Mouse (Mus musculus) limb, embryonic 13.5 days (tissue): ENCODE measurements around the gene Prss38. TPM values are rescaled to one million over a fixed set of nuclear protein-coding genes. Genes with fewer than 3 reads are reported as not detected.
A peak's percentile ranks its signal among the peaks of the same experiment; 100 is the strongest.
"Not testable (repeated sequence)": the region's sequence is repeated elsewhere in the genome, so short reads cannot be mapped to it uniquely, and the experiment has no call there.

Experiments
- ATAC-seq: fragments of 200-750 bp; cut with Nextera tagmentation; 2 replicates; pipeline ENCODE4 v1.8.0; 2017; ENCODE audit warnings: low read depth, moderate number of reproducible peaks, moderate TSS enrichment; ENCODE audit not compliant: low FRiP score
- H3K27ac ChIP-seq: fragments of 300-500 bp; sonication (generic); 2 replicates; pipeline ENCODE4 v1.5.1; 2015; ENCODE audit warnings: inconsistent platforms, mild to moderate bottlenecking, moderate library complexity
- H3K27me3 ChIP-seq: fragments of 300-500 bp; sonication (generic); 2 replicates; pipeline ENCODE4 v1.6.1; 2015; ENCODE audit warnings: mild to moderate bottlenecking, inconsistent platforms
- H3K36me3 ChIP-seq: fragments of 300-500 bp; sonication (generic); 2 replicates; pipeline ENCODE4 v1.6.1; 2015; ENCODE audit warnings: inconsistent platforms, mild to moderate bottlenecking, moderate library complexity
- H3K4me1 ChIP-seq: fragments of 300-500 bp; sonication (generic); 2 replicates; pipeline ENCODE4 v1.6.1; 2015; ENCODE audit warnings: inconsistent platforms
- H3K4me2 ChIP-seq: fragments of 300-500 bp; sonication (generic); replicated peaks from 2 replicates; pipeline ENCODE4 v1.6.1; 2015; ENCODE audit warnings: inconsistent platforms, mild to moderate bottlenecking, moderate library complexity
- H3K4me3 ChIP-seq: fragments of 300-500 bp; sonication (generic); 2 replicates; pipeline ENCODE4 v1.5.1; 2015; ENCODE audit warnings: moderate library complexity, mild to moderate bottlenecking, inconsistent platforms
- H3K9ac ChIP-seq: fragments of 300-500 bp; sonication (generic); 2 replicates; pipeline ENCODE4 v1.6.1; 2015; ENCODE audit warnings: mild to moderate bottlenecking, inconsistent platforms
- H3K9me3 ChIP-seq: fragments of 300-500 bp; sonication (generic); 2 replicates; pipeline ENCODE4 v1.6.1; 2016; ENCODE audit warnings: inconsistent platforms
- WGBS: fragments of 180-500 bp; shearing (Covaris S2); methylation state at CpG from one replicate; pipeline ENCODE4 v1.1.7; 2015; 5-methylcytosine and 5-hydroxymethylcytosine counted together
- polyA plus RNA-seq: library from polyadenylated mRNA; unstranded; fragments of >200 nt; fragmentation: Nextera tagmentation; extraction: Ambion mirVana; gene quantifications from 2 replicates; pipeline ENCODE4 v1.2.1, GENCODE M21; 2015

The Prss38 gene
- polyA plus RNA-seq, 1 experiment from 2014 or later: 0.11 TPM

DNA sequence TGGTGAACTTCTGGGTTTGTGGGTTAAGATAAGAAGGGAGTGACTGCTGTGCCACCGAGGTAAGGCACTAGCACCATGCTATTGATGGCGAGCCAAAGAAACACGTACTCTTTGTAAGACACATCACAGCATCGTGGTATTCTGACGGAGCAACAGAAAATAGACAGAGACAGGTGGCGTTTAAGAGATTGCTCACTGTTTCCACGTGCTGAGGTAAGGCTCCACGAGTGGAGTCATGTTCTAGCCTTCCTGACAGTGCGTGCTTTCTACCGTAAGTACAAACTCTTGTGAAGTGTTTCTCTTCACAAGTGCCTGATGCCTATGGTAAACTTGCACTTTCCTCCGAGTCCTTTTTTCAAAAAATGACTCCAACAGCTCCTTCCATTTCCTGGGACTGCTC, 5.6 kb downstream of the Prss38 start:
- Histone ChIP-seq H3K4me2 (no peak overlapping the region), H3K27ac (no peak overlapping the region), H3K9me3 (no peaks in the 10 kb centered on the region), H3K27me3 (peaks cover 6% of the 10 kb centered on the region; the same call in 1 of the 2 replicates), H3K9ac (no peak overlapping the region), H3K4me3 (no peak overlapping the region), H3K4me1 (peaks cover 23% of the 10 kb centered on the region), H3K36me3 (no peaks in the 10 kb centered on the region)
- WGBS: 76% methylated on average over 11 of the region's 11 CpGs
- ATAC-seq: no peak

DNA sequence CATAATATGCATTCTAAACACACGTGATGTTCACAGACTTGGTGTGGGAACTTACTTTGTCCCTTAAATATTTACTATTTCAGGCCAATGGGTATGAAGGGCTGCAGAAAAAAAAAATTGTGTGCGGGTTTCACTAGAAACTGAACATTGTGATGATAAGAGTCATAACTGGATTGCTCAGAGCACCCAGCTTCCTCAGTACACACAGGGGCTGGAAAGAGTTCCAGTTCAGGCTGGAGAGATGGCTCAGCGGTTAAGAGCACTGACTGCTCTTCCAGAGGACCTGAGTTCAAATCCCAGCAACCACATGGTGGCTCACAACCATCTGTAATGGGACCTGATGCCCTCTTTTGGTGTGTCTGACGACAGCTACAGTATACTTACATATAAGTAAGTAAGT, 7.5 kb downstream of the Prss38 start:
- not testable (repeated sequence) for H3K4me2 ChIP-seq, H3K27me3 ChIP-seq, H3K9ac ChIP-seq, H3K36me3 ChIP-seq, H3K4me3 ChIP-seq, H3K27ac ChIP-seq, ATAC-seq, H3K9me3 ChIP-seq
- WGBS: 88% methylated on average over 4 of the region's 4 CpGs
- H3K4me1 ChIP-seq: peaks cover 41% of the 10 kb centered on the region

DNA sequence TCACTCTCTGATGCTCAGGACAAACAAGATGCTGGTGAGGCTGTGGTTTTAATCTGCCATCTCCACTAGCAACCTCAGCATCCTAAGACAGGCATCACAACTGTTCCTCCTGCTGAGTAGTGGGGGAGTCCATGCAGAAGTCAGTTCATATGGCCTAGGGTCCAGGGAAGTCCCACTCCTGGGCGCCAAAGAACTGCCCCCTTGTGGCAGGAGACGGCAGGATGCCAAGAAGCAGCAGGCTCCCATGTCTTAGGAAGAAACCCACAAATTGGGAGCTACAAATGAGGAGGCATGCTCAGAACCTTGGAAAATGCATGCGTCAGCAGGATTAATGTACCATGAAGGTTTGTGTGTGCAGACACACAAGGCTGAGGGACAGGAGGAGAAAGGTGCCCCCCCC, 8.8 kb downstream of the Prss38 start:
- Histone ChIP-seq H3K9me3 (no peaks in the 10 kb centered on the region), H3K4me2 (no peak overlapping the region), H3K36me3 (no peaks in the 10 kb centered on the region), H3K4me1 (peaks cover 55% of the 10 kb centered on the region), H3K9ac (no peak overlapping the region), H3K27ac (peak overlapping the region; percentile 44), H3K4me3 (no peak overlapping the region), H3K27me3 (peaks cover 12% of the 10 kb centered on the region; the same call in 1 of the 2 replicates)
- 34% methylated on average over 3 of the region's 3 CpGs for WGBS
- ATAC-seq: no peak

DNA sequence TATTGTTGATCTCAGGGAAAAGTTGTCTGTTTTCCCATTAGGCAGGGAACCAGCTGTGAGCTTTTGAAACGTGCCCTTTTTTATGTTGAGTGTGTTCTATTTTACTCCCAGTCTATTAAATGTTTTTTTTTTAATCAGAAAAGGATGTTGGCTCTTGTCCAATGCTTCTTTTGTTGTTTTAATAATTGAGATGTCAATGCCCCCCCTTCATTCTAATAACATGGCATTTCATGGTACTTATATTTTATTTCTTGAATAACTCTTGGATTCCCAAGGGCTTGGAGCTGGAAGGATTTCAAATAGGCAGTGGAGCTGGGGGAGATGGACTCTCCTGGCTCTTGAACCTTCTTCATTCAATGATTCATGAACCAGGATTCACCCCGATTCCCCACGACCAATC, 9.4 kb downstream of the Prss38 start:
- H3K9ac ChIP-seq: no peak overlapping the region
- H3K4me3 ChIP-seq: no peak overlapping the region
- peaks cover 14% of the 10 kb centered on the region; the same call in 1 of the 2 replicates for H3K27me3 ChIP-seq
- no peak overlapping the region for H3K4me2 ChIP-seq
- WGBS: 50% methylated on average over 3 of the region's 3 CpGs
- peaks cover 58% of the 10 kb centered on the region for H3K4me1 ChIP-seq
- H3K9me3 ChIP-seq: no peaks in the 10 kb centered on the region
- no peaks in the 10 kb centered on the region for H3K36me3 ChIP-seq
- ATAC-seq: no peak
- peak overlapping the region; percentile 95 for H3K27ac ChIP-seq

DNA sequence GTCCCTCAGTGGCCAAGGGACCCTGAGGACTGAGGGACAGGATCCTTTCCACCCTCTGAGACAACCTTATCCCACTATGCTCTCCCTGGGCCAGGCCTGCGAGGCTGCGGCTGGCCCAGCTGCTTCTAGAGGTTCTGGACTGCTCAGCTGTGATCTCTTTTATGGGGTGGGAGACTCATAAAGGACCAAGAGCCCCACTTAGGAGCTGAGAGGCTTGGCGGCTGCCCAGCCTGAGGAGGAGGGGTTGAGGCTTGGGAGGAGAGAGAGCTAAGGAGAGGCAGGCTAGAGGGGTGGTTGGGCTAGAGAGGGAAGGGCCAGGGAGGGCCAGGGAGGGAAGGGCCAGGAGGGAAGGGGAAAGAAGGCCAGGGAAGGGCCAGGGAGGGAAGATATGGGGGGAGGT, 11.0 kb downstream of the Prss38 start:
- H3K27me3 ChIP-seq: peaks cover 7% of the 10 kb centered on the region; the same call in 1 of the 2 replicates
- H3K4me3 ChIP-seq: no peak overlapping the region
- H3K27ac ChIP-seq: peak overlapping the region; percentile 95
- peak overlapping the region; percentile 40 for H3K4me2 ChIP-seq
- H3K36me3 ChIP-seq: no peaks in the 10 kb centered on the region
- peaks cover 58% of the 10 kb centered on the region for H3K4me1 ChIP-seq
- peak; percentile 94 for ATAC-seq
- WGBS: 21% methylated on average over 3 of the region's 3 CpGs
- no peak overlapping the region for H3K9ac ChIP-seq
- no peaks in the 10 kb centered on the region for H3K9me3 ChIP-seq

DNA sequence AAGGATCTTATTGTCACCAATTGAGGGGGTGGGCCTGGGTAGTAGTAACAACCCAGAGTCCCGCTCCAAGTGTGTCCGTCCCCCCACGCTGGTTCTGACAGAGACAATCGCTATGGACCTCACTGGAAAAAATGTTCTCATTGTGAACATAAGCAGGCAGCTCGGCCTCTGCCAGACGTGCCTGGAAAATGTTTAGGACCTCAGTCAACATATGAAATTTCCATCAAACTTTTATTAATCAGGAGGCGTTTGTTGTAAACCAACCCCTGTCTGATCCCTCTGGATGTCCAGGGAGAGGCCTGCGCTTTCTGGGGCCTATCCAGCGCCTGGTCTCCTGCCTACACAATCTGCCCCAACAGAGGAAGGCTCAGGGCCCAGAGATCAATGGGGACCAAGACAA, 11.4 kb downstream of the Prss38 start:
- Histone ChIP-seq H3K9ac (no peak overlapping the region), H3K27me3 (peaks cover 7% of the 10 kb centered on the region; the same call in 1 of the 2 replicates)
- peak; percentile 76 for ATAC-seq

DNA sequence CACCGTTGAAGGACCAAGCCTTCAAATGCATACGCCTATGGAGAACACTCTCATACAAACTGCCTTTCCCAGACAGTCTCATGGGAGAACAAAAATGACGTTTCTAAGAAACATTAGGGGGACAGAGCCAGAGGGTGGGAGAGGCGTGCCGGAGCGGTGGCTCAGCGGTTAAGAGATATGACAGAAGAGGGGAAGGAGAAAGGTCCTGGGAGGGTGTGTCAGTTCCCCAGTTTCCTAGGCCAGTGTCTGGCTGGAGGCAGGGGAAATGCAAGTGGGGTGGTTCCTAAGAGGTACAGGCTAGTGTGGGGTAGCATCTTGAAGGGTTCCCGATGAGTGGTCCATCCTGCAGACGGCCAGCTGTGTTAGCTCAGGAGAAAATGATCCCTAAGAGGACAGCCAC, 14.2 kb downstream of the Prss38 start:
- Histone ChIP-seq H3K36me3 (no peaks in the 10 kb centered on the region), H3K9me3 (no peaks in the 10 kb centered on the region), H3K27ac (no peak overlapping the region), H3K4me1 (peaks cover 65% of the 10 kb centered on the region), H3K4me3 (no peak overlapping the region), H3K4me2 (no peak overlapping the region), H3K27me3 (peaks cover 7% of the 10 kb centered on the region; the same call in 1 of the 2 replicates), H3K9ac (no peak overlapping the region)
- 81% methylated on average over 9 of the region's 9 CpGs for WGBS
- no peak for ATAC-seq

More for the DNA sequence above, 11.4 kb downstream of the Prss38 start:
- Histone ChIP-seq H3K4me2 (peak overlapping the region; percentile 40), H3K4me3 (no peak overlapping the region), H3K27ac (peak overlapping the region; percentile 95), H3K4me1 (peaks cover 58% of the 10 kb centered on the region), H3K36me3 (no peaks in the 10 kb centered on the region), H3K9me3 (no peaks in the 10 kb centered on the region)
- WGBS: 25% methylated on average over 9 of the region's 9 CpGs

DNA sequence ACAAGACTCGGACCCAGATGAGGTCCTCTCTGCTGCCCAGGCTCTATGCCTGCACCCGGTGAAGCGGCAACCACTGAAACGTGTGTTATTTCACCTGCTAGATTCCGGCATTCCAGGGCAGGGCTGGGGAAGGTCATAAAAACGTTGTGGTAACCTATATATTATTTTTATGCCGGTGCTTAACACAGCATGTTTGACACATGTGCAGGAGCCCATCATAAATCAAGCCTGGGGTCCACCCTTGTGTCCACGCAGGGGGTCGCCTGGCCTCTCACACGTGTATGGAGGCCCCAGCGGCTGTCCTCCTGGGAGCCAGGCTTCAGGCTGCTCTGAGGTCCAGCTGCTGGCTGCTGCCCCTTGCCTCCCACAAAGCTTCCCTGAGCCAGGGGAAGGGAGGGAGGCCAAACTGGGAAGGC, 18.6 kb downstream of the Prss38 start:
- H3K27me3 ChIP-seq: peaks cover 4% of the 10 kb centered on the region; the same call in 1 of the 2 replicates
- no peaks in the 10 kb centered on the region for H3K9me3 ChIP-seq
- peak overlapping the region; percentile 55; the same call in 1 of the 2 replicates for H3K27ac ChIP-seq
- no peak overlapping the region for H3K4me3 ChIP-seq
- H3K4me1 ChIP-seq: peaks cover 23% of the 10 kb centered on the region
- peak; percentile 82 for ATAC-seq
- no peaks in the 10 kb centered on the region for H3K36me3 ChIP-seq
- H3K4me2 ChIP-seq: peak overlapping the region; percentile 31
- H3K9ac ChIP-seq: no peak overlapping the region
- WGBS: 7% methylated on average over 11 of the region's 11 CpGs

DNA sequence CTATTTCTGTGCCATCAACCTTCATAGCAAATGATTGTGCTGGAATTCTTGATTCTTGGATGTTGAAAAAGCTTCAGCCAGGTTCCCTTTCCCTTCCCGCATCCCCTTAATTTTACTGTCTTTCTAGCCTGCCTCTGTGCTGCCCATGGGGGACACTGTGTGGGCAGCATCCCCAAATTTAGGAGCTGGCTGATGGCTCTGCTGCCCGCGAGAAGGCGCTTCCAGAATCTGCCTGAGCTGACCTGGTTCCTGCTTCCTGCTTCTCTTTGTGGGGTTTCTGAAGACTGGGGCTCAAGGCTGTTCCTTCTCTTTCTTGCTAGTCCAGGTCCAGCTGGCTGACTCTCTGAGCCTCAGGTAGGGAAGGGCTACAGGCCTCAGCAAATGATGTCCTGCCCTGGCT, 20.7 kb downstream of the Prss38 start:
- no peaks in the 10 kb centered on the region for H3K36me3 ChIP-seq
- no peaks in the 10 kb centered on the region; the same call in 1 of the 2 replicates for H3K27me3 ChIP-seq
- 92% methylated on average over 4 of the region's 4 CpGs for WGBS
- no peak overlapping the region for H3K9ac ChIP-seq
- H3K27ac ChIP-seq: no peak overlapping the region
- H3K4me1 ChIP-seq: peaks cover 28% of the 10 kb centered on the region
- ATAC-seq: no peak
- H3K9me3 ChIP-seq: no peaks in the 10 kb centered on the region
- no peak overlapping the region for H3K4me3 ChIP-seq
- no peak overlapping the region for H3K4me2 ChIP-seq

DNA sequence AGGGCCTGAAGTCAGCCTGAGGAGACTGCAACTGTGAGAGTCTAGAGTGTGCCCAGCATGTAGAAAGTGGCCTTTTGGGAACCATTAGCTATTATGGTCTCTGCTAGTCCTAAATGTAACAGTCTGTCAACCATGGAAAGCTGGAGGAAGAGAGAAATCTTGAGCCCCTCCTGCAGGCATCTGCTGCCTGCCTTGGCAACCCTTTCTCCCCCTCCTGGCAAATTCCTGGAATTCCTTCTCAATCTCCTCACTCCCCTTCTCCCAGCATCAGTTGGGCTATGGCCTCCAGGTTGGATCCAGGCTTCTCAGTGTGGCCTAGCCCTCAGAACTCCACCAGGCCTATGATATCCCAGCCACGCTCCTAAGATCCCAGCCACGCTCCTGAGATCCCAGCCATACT, 25.1 kb downstream of the Prss38 start:
- 0 out of 2 replicates have a peak overlapping the region, but pooled peaks have one; percentile 35 for H3K9ac ChIP-seq
- peak overlapping the region; percentile 63 for H3K27ac ChIP-seq
- peak; percentile 62; the same call in 1 of the 2 replicates for ATAC-seq

DNA sequence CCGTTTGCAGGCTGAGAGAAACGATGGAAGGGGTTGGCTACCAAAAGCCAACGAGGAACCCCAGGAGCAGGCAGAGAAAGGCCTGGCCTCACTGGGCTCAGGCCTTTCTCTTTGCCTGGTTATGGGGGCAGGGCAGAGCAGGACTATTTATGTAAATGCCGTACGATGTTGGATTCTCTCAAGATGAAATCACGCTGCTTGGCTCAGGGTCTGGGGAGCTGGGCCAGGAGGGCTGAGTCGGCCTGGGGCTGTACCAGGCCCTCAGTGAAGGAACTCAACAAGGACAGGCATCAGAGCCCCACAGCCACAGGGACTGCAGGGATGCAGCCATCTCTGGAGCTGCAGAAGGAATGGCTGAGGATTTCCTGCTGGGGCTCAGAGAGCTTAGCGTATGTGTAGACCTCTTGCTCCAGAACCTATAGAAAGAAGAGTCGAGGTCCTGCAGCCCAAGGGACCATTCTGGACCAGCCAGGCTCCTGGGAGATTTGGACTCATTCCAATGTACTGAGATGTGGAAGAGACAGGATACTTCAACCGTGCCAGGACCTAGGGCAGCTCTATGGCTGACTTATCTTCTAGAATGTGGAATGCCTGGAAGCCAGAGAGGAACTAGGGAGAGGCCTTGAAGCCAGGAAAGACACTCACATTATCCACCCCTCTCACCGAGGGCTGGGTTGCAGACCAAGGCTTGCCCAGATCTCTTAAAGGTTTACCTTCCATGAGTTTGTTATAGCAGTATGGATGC, 29.1 kb downstream of the Prss38 start:
- Histone ChIP-seq H3K9ac (no peak overlapping the region), H3K27ac (no peak overlapping the region)

More for the DNA sequence above, 25.1 kb downstream of the Prss38 start:
- Histone ChIP-seq H3K27me3 (no peaks in the 10 kb centered on the region; the same call in 1 of the 2 replicates), H3K4me3 (no peak overlapping the region), H3K4me1 (peaks cover 36% of the 10 kb centered on the region), H3K36me3 (no peaks in the 10 kb centered on the region), H3K9me3 (no peaks in the 10 kb centered on the region), H3K4me2 (peak overlapping the region; percentile 9; the same call in 1 of the 2 replicates)
- WGBS: 74% methylated on average over 2 of the region's 2 CpGs

DNA sequence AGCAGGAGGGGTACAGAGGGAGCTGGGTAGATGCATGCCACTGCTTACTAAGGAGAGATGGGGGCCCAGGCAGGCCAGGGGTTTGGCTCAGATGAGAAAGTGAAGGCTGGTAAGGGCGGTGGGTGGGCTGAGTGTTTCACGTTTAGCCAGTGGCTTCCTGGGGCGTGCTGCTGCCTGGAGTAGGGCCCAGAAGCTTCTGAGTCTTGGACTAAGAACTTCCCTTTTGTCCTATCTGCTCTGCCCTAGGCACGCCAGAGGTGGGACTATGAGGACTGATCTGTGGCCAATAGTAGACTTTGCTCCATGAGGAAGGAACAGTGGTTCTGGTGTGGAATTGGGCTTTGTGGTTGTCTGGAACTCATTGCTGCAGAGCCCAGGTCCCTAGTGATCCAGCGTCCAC, 32.5 kb downstream of the Prss38 start:
- Histone ChIP-seq H3K9me3 (no peaks in the 10 kb centered on the region), H3K36me3 (no peaks in the 10 kb centered on the region), H3K4me2 (no peak overlapping the region), H3K9ac (no peak overlapping the region), H3K27ac (no peak overlapping the region), H3K4me1 (peaks cover 20% of the 10 kb centered on the region), H3K4me3 (no peak overlapping the region), H3K27me3 (0 out of 2 replicates have a peak, but pooled peaks cover 3% of the 10 kb centered on the region)
- 80% methylated on average over 5 of the region's 5 CpGs for WGBS
- ATAC-seq: no peak

More for the DNA sequence above, 29.1 kb downstream of the Prss38 start:
- Histone ChIP-seq H3K9me3 (no peaks in the 10 kb centered on the region), H3K4me3 (no peak overlapping the region), H3K27me3 (0 out of 2 replicates have a peak, but pooled peaks cover 3% of the 10 kb centered on the region), H3K36me3 (no peaks in the 10 kb centered on the region), H3K4me1 (peaks cover 42% of the 10 kb centered on the region), H3K4me2 (no peak overlapping the region)
- WGBS: 78% methylated on average over 11 of the region's 11 CpGs
- ATAC-seq: no peak
